Mouse (Mus musculus) lung, embryonic 16.5 days (tissue): ENCODE measurements around the gene Kctd17. TPM values are rescaled to one million over a fixed set of nuclear protein-coding genes. Genes with fewer than 3 reads are reported as not detected.

ENCODE experiments used
- ATAC-seq: fragments of 200-750 bp; cut with Nextera tagmentation; 2 replicates; pipeline ENCODE4 v1.8.0; 2017; ENCODE audit warnings: low read depth, mild to moderate bottlenecking, moderate library complexity
- H3K27ac ChIP-seq: fragments of 300-500 bp; sonication (generic); 2 replicates; pipeline ENCODE4 v1.5.1; 2014; ENCODE audit warnings: mild to moderate bottlenecking, control low read depth, low read length
- H3K27me3 ChIP-seq: fragments of 300-500 bp; sonication (generic); 2 replicates; pipeline ENCODE4 v1.6.1; 2014; ENCODE audit warnings: low read depth, low read length, mixed read lengths; ENCODE audit not compliant: control insufficient read depth, insufficient read depth
- H3K36me3 ChIP-seq: fragments of 300-500 bp; sonication (generic); 2 replicates; pipeline ENCODE4 v1.6.1; 2014; ENCODE audit warnings: low read length; ENCODE audit not compliant: control insufficient read depth, insufficient read depth
- H3K4me1 ChIP-seq: fragments of 300-500 bp; sonication (generic); replicated peaks from 2 replicates; pipeline ENCODE4 v1.6.1; 2014; ENCODE audit warnings: low read length, mixed read lengths; ENCODE audit not compliant: control insufficient read depth, insufficient read depth
- H3K4me2 ChIP-seq: fragments of 300-500 bp; sonication (generic); 2 replicates; pipeline ENCODE4 v1.6.1; 2014; ENCODE audit warnings: low read depth, low read length, control low read depth
- H3K4me3 ChIP-seq: fragments of 300-500 bp; sonication (generic); 2 replicates; pipeline ENCODE4 v1.5.1; 2014; ENCODE audit warnings: mild to moderate bottlenecking, low read length, control low read depth
- H3K9ac ChIP-seq: fragments of 300-500 bp; sonication (generic); 2 replicates; pipeline ENCODE4 v1.6.1; 2014; ENCODE audit warnings: low read length, control low read depth
- H3K9me3 ChIP-seq: fragments of 300-500 bp; sonication (generic); 2 replicates; pipeline ENCODE4 v1.6.1; 2016; ENCODE audit warnings: low read length; ENCODE audit not compliant: control insufficient read depth
- WGBS: fragments of 180-500 bp; shearing (Covaris S2); extraction: QIAGEN DNeasy Blood & Tissue Kit; methylation state at CpG from one replicate; pipeline ENCODE4 v1.1.7; 2014; 5-methylcytosine and 5-hydroxymethylcytosine counted together
- polyA plus RNA-seq: library from polyadenylated mRNA; unstranded; fragments of >200 nt; fragmentation: Nextera tagmentation; extraction: Ambion mirVana; gene quantifications from 2 replicates; pipeline ENCODE4 v1.2.1, GENCODE M21; 2015

The Kctd17 gene
- polyA plus RNA-seq, 1 experiment from 2014 or later, result 37.0 TPM

DNA sequence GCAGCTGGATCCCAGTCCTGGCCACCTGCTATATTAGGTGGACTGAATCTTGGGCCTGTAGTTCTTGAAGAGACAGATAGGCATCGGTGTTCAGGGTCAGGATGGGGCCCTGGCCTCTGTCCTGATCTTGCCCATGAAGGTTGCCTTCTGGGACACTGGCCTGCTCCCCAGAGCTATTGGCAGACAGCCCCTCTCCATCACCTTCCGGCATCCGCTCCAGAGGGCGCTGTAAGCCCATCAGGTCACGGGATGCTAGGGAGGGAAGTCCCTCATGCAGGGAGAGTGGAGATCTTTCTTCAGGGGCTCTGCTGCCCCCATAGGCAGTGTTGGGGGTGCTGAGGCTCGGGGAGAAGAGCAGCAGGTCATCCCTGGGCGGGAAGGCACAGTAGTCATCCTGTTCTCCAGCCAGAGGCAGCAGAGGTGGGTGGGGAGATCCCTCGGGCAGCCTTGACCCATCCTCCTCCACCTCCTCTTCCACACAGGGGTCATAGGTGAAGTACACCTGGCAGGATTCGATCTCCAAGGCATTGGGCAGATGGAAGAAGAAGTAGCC, 53.2 kb downstream of the Kctd17 start:
- no peaks in the 10 kb centered on the region for H3K4me1 ChIP-seq
- H3K9me3 ChIP-seq, result no peaks in the 10 kb centered on the region
- H3K27ac ChIP-seq, result no peak overlapping the region
- WGBS, result 40% methylated on average over 9 of the region's 9 CpGs
- H3K27me3 ChIP-seq, result no peaks in the 10 kb centered on the region
- no peak overlapping the region for H3K4me3 ChIP-seq
- H3K36me3 ChIP-seq, result no peaks in the 10 kb centered on the region
- no peak overlapping the region for H3K4me2 ChIP-seq
- H3K9ac ChIP-seq, result no peak overlapping the region
- ATAC-seq, result no peak

DNA sequence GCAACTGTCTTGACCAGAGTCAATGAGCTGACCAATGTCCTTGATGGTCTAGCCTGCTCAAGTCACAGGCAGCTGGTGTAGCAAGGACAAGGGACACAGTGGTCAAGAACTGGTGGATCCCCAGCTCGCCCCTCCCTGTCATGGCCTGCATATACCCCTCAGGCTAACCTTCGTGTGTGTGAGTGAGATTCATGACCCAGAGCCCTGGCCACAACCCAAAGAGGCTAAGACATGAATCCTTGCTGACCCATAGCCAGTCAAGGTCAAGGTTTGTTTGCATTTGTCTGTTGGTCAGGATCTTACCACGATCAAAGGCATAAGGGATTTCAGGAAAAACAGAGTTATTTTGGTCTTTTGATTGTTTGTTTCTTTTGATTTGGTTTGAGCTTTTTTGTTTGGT, 54.2 kb downstream of the Kctd17 start:
- Histone ChIP-seq H3K4me3 (no peak overlapping the region), H3K27ac (no peak overlapping the region), H3K36me3 (no peaks in the 10 kb centered on the region), H3K27me3 (no peaks in the 10 kb centered on the region), H3K9ac (no peak overlapping the region), H3K4me2 (no peak overlapping the region), H3K9me3 (no peaks in the 10 kb centered on the region), H3K4me1 (no peaks in the 10 kb centered on the region)
- no peak for ATAC-seq
- 63% methylated on average over 3 of the region's 3 CpGs for WGBS

DNA sequence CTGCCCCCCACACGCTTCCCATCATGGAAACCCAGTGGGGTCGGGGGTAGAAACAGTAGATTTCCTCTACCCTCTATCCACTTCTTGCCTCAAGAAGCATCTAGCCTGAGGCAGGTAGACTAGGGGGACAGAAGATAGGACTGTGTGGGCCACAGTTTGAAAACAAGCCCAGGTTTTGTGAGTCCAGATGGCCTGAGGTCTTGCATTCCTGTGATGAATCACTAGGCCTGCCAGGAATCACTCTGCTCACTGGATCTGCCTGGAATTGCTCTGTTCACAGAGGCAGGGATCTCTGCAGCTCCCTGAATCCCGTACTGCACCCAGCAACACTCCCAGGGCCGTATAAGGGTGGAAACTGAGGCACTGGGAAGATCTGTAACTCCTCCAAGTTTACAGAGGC, 54.9 kb downstream of the Kctd17 start:
- WGBS, result 70% methylated on average over 4 of the region's 4 CpGs

GRCm38 (mm10) chr15:78486564-78486963, 58.2 kb downstream of the Kctd17 start:
- no peak overlapping the region for H3K27ac ChIP-seq
- no peaks in the 10 kb centered on the region for H3K27me3 ChIP-seq
- H3K9ac ChIP-seq, result no peak overlapping the region
- no peaks in the 10 kb centered on the region for H3K36me3 ChIP-seq
- no peaks in the 10 kb centered on the region for H3K4me1 ChIP-seq
- ATAC-seq, result no peak
- H3K4me2 ChIP-seq, result no peak overlapping the region
- H3K9me3 ChIP-seq, result no peaks in the 10 kb centered on the region
- H3K4me3 ChIP-seq, result no peak overlapping the region
- WGBS, result 94% methylated on average over 1 of the region's 1 CpGs

More for the DNA sequence above, 54.9 kb downstream of the Kctd17 start:
- Histone ChIP-seq H3K27ac (no peak overlapping the region), H3K36me3 (no peaks in the 10 kb centered on the region), H3K9ac (no peak overlapping the region), H3K4me2 (no peak overlapping the region), H3K27me3 (no peaks in the 10 kb centered on the region), H3K4me1 (no peaks in the 10 kb centered on the region), H3K9me3 (no peaks in the 10 kb centered on the region), H3K4me3 (no peak overlapping the region)
- ATAC-seq, result no peak

GRCm38 (mm10) chr15:78487066-78487465, 58.7 kb downstream of the Kctd17 start:
- H3K9ac ChIP-seq, result no peak overlapping the region
- H3K27ac ChIP-seq, result no peak overlapping the region
- whole genome bisulfite sequencing, result 59% methylated on average over 4 of the region's 4 CpGs
- H3K9me3 ChIP-seq, result no peaks in the 10 kb centered on the region
- H3K36me3 ChIP-seq, result no peaks in the 10 kb centered on the region
- H3K4me1 ChIP-seq, result no peaks in the 10 kb centered on the region
- no peak for ATAC-seq
- no peaks in the 10 kb centered on the region for H3K27me3 ChIP-seq
- H3K4me3 ChIP-seq, result no peak overlapping the region
- H3K4me2 ChIP-seq, result no peak overlapping the region

Other genes with a start within 250 kb of the Kctd17 start
- gene Pvalb, start 222.2 kb upstream of the Kctd17 start, polyA plus RNA-seq, result 0.21 TPM in 1 of 2 replicates, not detected in the other
- gene Ncf4, start 183.8 kb upstream of the Kctd17 start, polyA plus RNA-seq, result 4.6 and 5.7 TPM in 2 replicates
- gene Csf2rb2, start 122.8 kb upstream of the Kctd17 start, polyA plus RNA-seq, result 0.47 and 0.48 TPM in 2 replicates
- 3.0 and 6.5 TPM in 2 replicates for gene Csf2rb, start 102.8 kb upstream of the Kctd17 start, polyA plus RNA-seq
- not detected in 2 replicates for gene Tex33, start 32.7 kb upstream of the Kctd17 start, polyA plus RNA-seq
- gene Tst, start 22.7 kb upstream of the Kctd17 start, polyA plus RNA-seq, result 129 and 160 TPM in 2 replicates
- 5.0 and 5.5 TPM in 2 replicates for gene Mpst, start 22.1 kb upstream of the Kctd17 start, polyA plus RNA-seq
- 0.14 and 0.74 TPM in 2 replicates for gene Tmprss6, start 40.1 kb downstream of the Kctd17 start, polyA plus RNA-seq
- gene Il2rb, start 66.7 kb downstream of the Kctd17 start, polyA plus RNA-seq, result 0.39 and 1.2 TPM in 2 replicates
- 38.1 and 39.5 TPM in 2 replicates for gene C1qtnf6, start 102.9 kb downstream of the Kctd17 start, polyA plus RNA-seq
- gene Sstr3, start 116.1 kb downstream of the Kctd17 start, polyA plus RNA-seq, result 0.05 TPM in 1 of 2 replicates, not detected in the other
- gene Rac2, start 144.2 kb downstream of the Kctd17 start, polyA plus RNA-seq, result 23.4 and 39.3 TPM in 2 replicates
- gene Cyth4, start 168.5 kb downstream of the Kctd17 start, polyA plus RNA-seq, result 11.1 and 11.8 TPM in 2 replicates